Mouse (Mus musculus): ENCODE measurements around the gene Fscn1. TPM values are rescaled to one million over a fixed set of nuclear protein-coding genes. Genes with fewer than 3 reads are reported as not detected.

The Fscn1 gene
- total and polyA plus RNA-seq, 2 experiments from 2014 or later = 457 to 558 TPM

DNA sequence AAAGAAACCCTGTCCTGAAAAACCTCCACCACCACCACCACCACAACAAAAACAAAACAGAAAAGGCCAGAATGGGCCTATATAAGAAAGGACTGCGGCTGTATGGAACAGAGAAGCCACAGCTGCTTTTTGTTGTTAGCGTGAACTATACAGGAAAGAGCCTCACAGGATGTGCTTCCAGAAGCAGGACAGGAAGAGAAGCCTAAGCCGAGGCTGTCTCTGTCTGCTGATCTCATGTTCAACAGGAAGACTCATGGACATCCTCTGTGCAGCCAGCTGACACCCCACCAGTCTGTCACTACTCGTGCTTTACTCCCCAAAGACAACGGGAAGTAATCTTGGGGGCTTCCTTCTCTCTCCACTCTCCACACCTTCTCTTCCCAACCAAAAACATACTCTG lies 57.3 kb downstream of the Fscn1 start:
- Histone ChIP-seq H3K4me2 (ENCODE audit: low read depth) (no peak overlapping the region), H3K4me1 (ENCODE audit: insufficient read depth) (no peaks in the 10 kb centered on the region), H3K27me3 (ENCODE audit: insufficient read depth, low read length) (no peaks in the 10 kb centered on the region), H3K4me3 (ENCODE audit: low read depth, low read length) (no peak overlapping the region), H3K27ac (ENCODE audit: low read depth, low read length) (no peak overlapping the region), H3K9ac (no peak overlapping the region), H3K9me3 (ENCODE audit: low read length) (no peaks in the 10 kb centered on the region), H3K36me3 (ENCODE audit: insufficient read depth) (peaks cover 25% of the 10 kb centered on the region)
- 92% methylated on average over 5 of the region's 5 CpGs for WGBS
- TF ChIP-seq CTCF (IDR thresholded peaks at IDR 0.05; ENCODE audit: low read depth) = no peak
- ATAC-seq = no peak
- DNase-seq = no peak

Other genes with a start within 250 kb of the Fscn1 start
- 99.7 and 116 TPM in 2 replicates for gene Tnrc18, start 142.7 kb upstream of the Fscn1 start, total RNA-seq (2014; rRNA removed)
- gene Tnrc18, start 142.7 kb upstream of the Fscn1 start, polyA plus RNA-seq (2015; fragmentation: Nextera tagmentation; extraction: Ambion mirVana) = 14.9 and 23.4 TPM in 2 replicates
- 24.9 and 38.0 TPM in 2 replicates for gene Fbxl18, start 64.9 kb upstream of the Fscn1 start, total RNA-seq (2014; rRNA removed)
- gene Fbxl18, start 64.9 kb upstream of the Fscn1 start, polyA plus RNA-seq (2015; fragmentation: Nextera tagmentation; extraction: Ambion mirVana) = 14.9 and 27.0 TPM in 2 replicates
- 5,288 and 5,744 TPM in 2 replicates for gene Actb, start 53.6 kb upstream of the Fscn1 start, total RNA-seq (2014; rRNA removed)
- gene Actb, start 53.6 kb upstream of the Fscn1 start, polyA plus RNA-seq (2015; fragmentation: Nextera tagmentation; extraction: Ambion mirVana) = 19,349 and 21,354 TPM in 2 replicates
- 35.2 and 41.0 TPM in 2 replicates for gene Rnf216, start 152.7 kb downstream of the Fscn1 start, total RNA-seq (2014; rRNA removed)
- gene Rnf216, start 152.7 kb downstream of the Fscn1 start, polyA plus RNA-seq (2015; fragmentation: Nextera tagmentation; extraction: Ambion mirVana) = 25.9 and 29.3 TPM in 2 replicates
- gene Olfr718-ps1, start 187.2 kb downstream of the Fscn1 start, total RNA-seq (2014; rRNA removed) = not detected in 2 replicates
- gene Olfr718-ps1, start 187.2 kb downstream of the Fscn1 start, polyA plus RNA-seq (2015; fragmentation: Nextera tagmentation; extraction: Ambion mirVana) = not detected in 2 replicates
- 19.9 and 22.6 TPM in 2 replicates for gene Rbak, start 220.4 kb downstream of the Fscn1 start, total RNA-seq (2014; rRNA removed)
- gene Rbak, start 220.4 kb downstream of the Fscn1 start, polyA plus RNA-seq (2015; fragmentation: Nextera tagmentation; extraction: Ambion mirVana) = 7.5 and 9.7 TPM in 2 replicates
- gene Spdye4b, start 220.7 kb downstream of the Fscn1 start, total RNA-seq (2014; rRNA removed) = 0.62 TPM in 1 of 2 replicates, not detected in the other
- gene Spdye4b, start 220.7 kb downstream of the Fscn1 start, polyA plus RNA-seq (2015; fragmentation: Nextera tagmentation; extraction: Ambion mirVana) = not detected in 2 replicates